Mouse (Mus musculus) liver, embryonic 11.5 days (tissue): ENCODE measurements at regions not wholly inside any gene's neighbourhood (a gene's known extent, or its start where the extent isn't known, plus 50 kb on each side); places are given as distances from the start of the nearest gene placed in this dataset.

Source experiments
- ATAC-seq: fragments of 200-750 bp; cut with Nextera tagmentation; replicated peaks from 2 replicates; pipeline ENCODE4 v1.8.0; 2017; ENCODE audit warnings: moderate number of reproducible peaks, mild to moderate bottlenecking, moderate TSS enrichment, moderate library complexity; ENCODE audit not compliant: low FRiP score
- DNase-seq: peaks from one replicate; pipeline ENCODE4 v3.0.0-alpha.2; 2017; ENCODE audit warnings: low spot score
- H3K27ac ChIP-seq: fragments of 300-500 bp; sonication (generic); 2 replicates; pipeline ENCODE4 v1.5.1; 2014; ENCODE audit warnings: mild to moderate bottlenecking, low read depth, low read length, control low read depth
- H3K27me3 ChIP-seq: fragments of 300-500 bp; sonication (generic); replicated peaks from 2 replicates; pipeline ENCODE4 v1.6.1; 2014; ENCODE audit warnings: low read length, mixed read lengths; ENCODE audit not compliant: control insufficient read depth, insufficient read depth
- H3K36me3 ChIP-seq: fragments of 300-500 bp; sonication (generic); 2 replicates; pipeline ENCODE4 v1.6.1; 2014; ENCODE audit warnings: mild to moderate bottlenecking, low read length, moderate library complexity, mixed read lengths; ENCODE audit not compliant: control insufficient read depth, insufficient read depth
- H3K4me1 ChIP-seq: fragments of 300-500 bp; sonication (generic); replicated peaks from 2 replicates; pipeline ENCODE4 v1.6.1; 2014; ENCODE audit warnings: low read length, mixed read lengths; ENCODE audit not compliant: control insufficient read depth, insufficient read depth
- H3K4me2 ChIP-seq: fragments of 300-500 bp; sonication (generic); 2 replicates; pipeline ENCODE4 v1.6.1; 2014; ENCODE audit warnings: mild to moderate bottlenecking, control low read depth, moderate library complexity
- H3K4me3 ChIP-seq: fragments of 300-500 bp; sonication (generic); 2 replicates; pipeline ENCODE4 v1.5.1; 2014; ENCODE audit warnings: low read depth, low read length, control low read depth
- H3K9ac ChIP-seq: fragments of 300-500 bp; sonication (generic); 2 replicates; pipeline ENCODE4 v1.6.1; 2014; ENCODE audit warnings: low read depth, low read length, control low read depth
- H3K9me3 ChIP-seq: fragments of 300-500 bp; sonication (generic); 2 replicates; pipeline ENCODE4 v1.6.1; 2016; ENCODE audit warnings: low read length, inconsistent platforms, mixed read lengths; ENCODE audit not compliant: control insufficient read depth
- WGBS: fragments of 180-500 bp; shearing (Covaris S2); extraction: QIAGEN DNeasy Blood & Tissue Kit; methylation state at CpG from one replicate; pipeline ENCODE4 v1.1.7; 2014; 5-methylcytosine and 5-hydroxymethylcytosine counted together

GRCm38 (mm10) chr10:117526834-117527188 lies 102.5 kb upstream of the Cpm start:
- no peak overlapping the region for H3K4me3 ChIP-seq
- WGBS: 66% methylated on average over 3 of the region's 3 CpGs
- no peak overlapping the region for H3K9ac ChIP-seq
- H3K27me3 ChIP-seq: no peaks in the 10 kb centered on the region
- H3K27ac ChIP-seq: no peak overlapping the region
- no peaks in the 10 kb centered on the region for H3K36me3 ChIP-seq
- H3K4me2 ChIP-seq: no peak overlapping the region
- H3K9me3 ChIP-seq: no peaks in the 10 kb centered on the region
- ATAC-seq (no peak), DNase-seq (no peak)
- no peaks in the 10 kb centered on the region for H3K4me1 ChIP-seq

DNA sequence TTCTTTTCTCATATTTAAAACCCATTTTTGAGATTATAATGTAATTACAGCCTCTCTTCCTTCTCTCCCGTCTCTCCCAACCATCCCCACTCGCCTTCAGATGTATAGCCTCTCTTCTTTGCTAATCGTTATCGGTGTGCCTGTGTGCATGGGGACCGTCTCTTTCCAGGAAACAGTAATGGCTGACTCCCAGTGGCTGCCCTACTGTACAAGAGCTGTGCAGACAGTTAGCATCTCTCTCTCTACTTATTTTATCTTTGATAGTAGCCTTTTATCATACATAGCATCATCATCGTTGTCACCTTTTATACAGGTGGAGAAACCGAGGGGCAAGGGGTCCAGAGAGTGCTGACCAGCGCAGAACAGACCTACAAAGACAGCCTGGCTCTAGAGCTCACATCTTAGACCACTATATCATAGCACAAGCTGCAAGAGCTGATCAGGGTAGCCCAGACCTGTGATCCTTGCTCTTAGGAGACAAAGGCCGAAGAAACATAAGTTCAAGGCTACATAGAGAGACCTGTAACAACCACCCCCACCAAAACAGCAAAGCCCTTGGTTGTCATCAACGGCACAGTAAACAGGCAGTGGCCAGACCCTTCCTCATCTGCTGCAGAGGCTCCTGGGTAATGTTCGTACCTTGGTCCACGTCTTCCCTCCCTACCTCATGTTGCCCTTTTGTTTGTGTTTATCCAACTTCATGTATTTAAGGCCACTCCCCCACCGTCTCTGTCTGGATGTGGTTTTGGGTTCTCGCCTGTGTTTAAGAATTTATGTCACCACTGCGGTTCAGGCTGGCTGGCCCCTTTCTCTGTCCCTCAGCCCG lies 103.1 kb upstream of the Cpm start:
- ATAC-seq (no peak), DNase-seq (no peak)
- no peaks in the 10 kb centered on the region for H3K4me1 ChIP-seq

DNA sequence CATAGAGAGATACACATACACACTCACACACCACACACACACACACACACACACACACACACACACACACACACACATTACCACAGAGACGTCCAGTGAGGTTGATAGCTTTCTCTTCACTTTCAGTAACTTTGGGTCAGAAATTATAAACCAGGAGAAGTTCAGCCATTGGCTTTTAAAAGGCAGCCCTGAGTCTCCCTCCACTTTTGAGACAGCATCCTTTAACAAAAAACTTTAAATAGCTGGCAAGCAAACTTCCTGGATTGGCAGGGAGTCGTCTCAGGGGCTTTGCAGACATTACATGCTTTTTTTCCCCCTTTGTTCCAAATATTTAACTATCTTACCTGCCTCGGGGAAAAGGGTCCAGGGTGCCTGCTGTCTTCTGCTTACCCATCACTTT lies 103.7 kb upstream of the Cpm start:
- H3K27me3 ChIP-seq: no peaks in the 10 kb centered on the region

More for the DNA sequence above, 103.1 kb upstream of the Cpm start:
- H3K36me3 ChIP-seq: no peaks in the 10 kb centered on the region
- no peak overlapping the region for H3K4me3 ChIP-seq
- H3K9me3 ChIP-seq: no peaks in the 10 kb centered on the region
- H3K27ac ChIP-seq: no peak overlapping the region
- H3K27me3 ChIP-seq: no peaks in the 10 kb centered on the region
- no peak overlapping the region for H3K9ac ChIP-seq
- H3K4me2 ChIP-seq: no peak overlapping the region
- WGBS: 80% methylated on average over 16 of the region's 16 CpGs

GRCm38 (mm10) chr10:117524926-117525565 lies 104.3 kb upstream of the Cpm start:
- no peak for ATAC-seq
- H3K27ac ChIP-seq: no peak overlapping the region
- H3K4me2 ChIP-seq: no peak overlapping the region
- WGBS: 87% methylated on average over 8 of the region's 8 CpGs
- H3K36me3 ChIP-seq: no peaks in the 10 kb centered on the region
- no peaks in the 10 kb centered on the region for H3K4me1 ChIP-seq
- H3K4me3 ChIP-seq: no peak overlapping the region
- DNase-seq: no peak
- no peaks in the 10 kb centered on the region for H3K9me3 ChIP-seq
- no peak overlapping the region for H3K9ac ChIP-seq
- H3K27me3 ChIP-seq: no peaks in the 10 kb centered on the region

More for the DNA sequence above, 103.7 kb upstream of the Cpm start:
- H3K27ac ChIP-seq: no peak overlapping the region
- ATAC-seq: no peak
- H3K4me3 ChIP-seq: no peak overlapping the region
- H3K4me2 ChIP-seq: no peak overlapping the region
- no peaks in the 10 kb centered on the region for H3K4me1 ChIP-seq
- H3K9me3 ChIP-seq: no peaks in the 10 kb centered on the region
- H3K36me3 ChIP-seq: no peaks in the 10 kb centered on the region
- 54% methylated on average over 3 of the region's 3 CpGs for WGBS
- no peak overlapping the region for H3K9ac ChIP-seq
- DNase-seq: no peak

DNA sequence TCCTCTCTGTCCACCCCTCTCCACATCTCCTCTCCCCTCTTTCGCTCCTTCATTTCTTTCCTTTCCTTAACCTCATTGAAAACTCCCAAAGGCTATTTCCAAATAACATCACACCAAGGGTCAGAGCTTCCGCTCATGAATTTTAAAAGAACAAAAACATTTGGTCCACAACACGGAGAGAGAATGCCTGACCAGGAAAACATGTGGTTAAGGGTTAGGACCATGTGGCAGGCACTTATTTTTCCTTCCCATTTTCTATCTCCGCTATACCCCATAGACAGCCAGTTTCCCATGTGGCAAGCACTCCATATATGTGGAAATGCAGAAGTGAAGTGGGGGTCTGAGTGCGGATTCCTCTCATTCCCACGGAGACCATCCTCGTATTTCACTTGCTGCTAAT lies 105.2 kb upstream of the Cpm start:
- H3K4me1 ChIP-seq: no peaks in the 10 kb centered on the region
- H3K9me3 ChIP-seq: no peaks in the 10 kb centered on the region
- no peak for ATAC-seq
- H3K27ac ChIP-seq: no peak overlapping the region
- no peaks in the 10 kb centered on the region for H3K27me3 ChIP-seq
- WGBS: 77% methylated on average over 7 of the region's 7 CpGs
- H3K4me2 ChIP-seq: no peak overlapping the region
- no peak overlapping the region for H3K9ac ChIP-seq
- no peak overlapping the region for H3K4me3 ChIP-seq
- no peak for DNase-seq
- H3K36me3 ChIP-seq: no peaks in the 10 kb centered on the region

DNA sequence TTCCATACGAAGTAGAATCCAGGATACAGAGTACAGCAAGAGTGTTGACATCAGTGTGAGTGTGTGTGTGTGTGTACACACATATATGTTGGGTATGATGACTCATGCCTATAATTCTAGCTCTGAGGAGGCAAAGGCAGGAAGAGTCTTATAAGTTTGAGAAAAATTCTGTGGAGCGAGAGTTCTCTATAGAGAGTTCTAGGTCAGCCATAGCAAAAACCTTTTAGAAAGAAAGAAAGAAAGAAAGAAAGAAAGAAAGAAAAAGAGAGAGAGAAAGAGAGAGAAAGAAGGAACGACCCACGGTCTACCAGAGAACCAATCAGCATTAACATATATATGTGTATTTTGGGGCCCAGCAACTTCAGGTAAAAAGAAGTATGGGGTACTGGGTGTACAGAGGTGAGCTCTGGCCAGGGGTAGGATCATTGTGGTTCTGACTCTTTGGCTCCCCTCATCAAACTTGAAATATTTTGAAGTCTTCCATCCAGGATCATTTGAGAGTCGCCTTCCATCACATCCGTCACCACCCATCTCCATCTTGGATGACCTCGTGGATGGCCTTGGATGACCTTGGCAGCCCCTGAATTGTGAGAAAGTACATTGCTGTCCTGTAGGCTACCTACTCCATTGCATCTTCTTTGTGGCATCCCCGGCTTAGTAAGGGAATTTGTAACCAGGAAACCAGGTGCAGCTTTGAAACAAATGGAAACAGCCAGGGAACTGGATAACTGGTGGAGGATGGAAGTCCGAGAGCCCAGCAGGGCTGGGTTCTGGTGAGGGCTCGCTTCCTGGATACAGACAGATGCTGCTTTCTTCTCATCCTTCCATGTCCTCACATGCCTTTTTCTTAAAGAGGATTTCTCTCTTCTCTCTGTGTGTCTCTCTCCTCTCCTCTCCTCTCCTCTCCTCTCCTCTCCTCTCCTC lies 106.1 kb upstream of the Cpm start:
- DNase-seq (no peak), ATAC-seq (no peak)
- Histone ChIP-seq H3K27me3 (no peaks in the 10 kb centered on the region), H3K36me3 (no peaks in the 10 kb centered on the region), H3K4me2 (no peak overlapping the region), H3K27ac (no peak overlapping the region), H3K9ac (no peak overlapping the region), H3K4me1 (no peaks in the 10 kb centered on the region), H3K4me3 (no peak overlapping the region), H3K9me3 (no peaks in the 10 kb centered on the region)
- WGBS: 78% methylated on average over 10 of the region's 10 CpGs

- DNase-seq (no peak), ATAC-seq (no peak)
- no peaks in the 10 kb centered on the region for H3K4me1 ChIP-seq
- no peaks in the 10 kb centered on the region for H3K27me3 ChIP-seq
- 74% methylated on average over 3 of the region's 3 CpGs for WGBS
- no peak overlapping the region for H3K9ac ChIP-seq
- no peak overlapping the region for H3K27ac ChIP-seq
- no peak overlapping the region for H3K4me2 ChIP-seq
- no peaks in the 10 kb centered on the region for H3K36me3 ChIP-seq
- no peaks in the 10 kb centered on the region for H3K9me3 ChIP-seq
- H3K4me3 ChIP-seq: no peak overlapping the region
Observed at GRCm38 (mm10) chr10:117522373-117522772, 106.9 kb upstream of the Cpm start.

DNA sequence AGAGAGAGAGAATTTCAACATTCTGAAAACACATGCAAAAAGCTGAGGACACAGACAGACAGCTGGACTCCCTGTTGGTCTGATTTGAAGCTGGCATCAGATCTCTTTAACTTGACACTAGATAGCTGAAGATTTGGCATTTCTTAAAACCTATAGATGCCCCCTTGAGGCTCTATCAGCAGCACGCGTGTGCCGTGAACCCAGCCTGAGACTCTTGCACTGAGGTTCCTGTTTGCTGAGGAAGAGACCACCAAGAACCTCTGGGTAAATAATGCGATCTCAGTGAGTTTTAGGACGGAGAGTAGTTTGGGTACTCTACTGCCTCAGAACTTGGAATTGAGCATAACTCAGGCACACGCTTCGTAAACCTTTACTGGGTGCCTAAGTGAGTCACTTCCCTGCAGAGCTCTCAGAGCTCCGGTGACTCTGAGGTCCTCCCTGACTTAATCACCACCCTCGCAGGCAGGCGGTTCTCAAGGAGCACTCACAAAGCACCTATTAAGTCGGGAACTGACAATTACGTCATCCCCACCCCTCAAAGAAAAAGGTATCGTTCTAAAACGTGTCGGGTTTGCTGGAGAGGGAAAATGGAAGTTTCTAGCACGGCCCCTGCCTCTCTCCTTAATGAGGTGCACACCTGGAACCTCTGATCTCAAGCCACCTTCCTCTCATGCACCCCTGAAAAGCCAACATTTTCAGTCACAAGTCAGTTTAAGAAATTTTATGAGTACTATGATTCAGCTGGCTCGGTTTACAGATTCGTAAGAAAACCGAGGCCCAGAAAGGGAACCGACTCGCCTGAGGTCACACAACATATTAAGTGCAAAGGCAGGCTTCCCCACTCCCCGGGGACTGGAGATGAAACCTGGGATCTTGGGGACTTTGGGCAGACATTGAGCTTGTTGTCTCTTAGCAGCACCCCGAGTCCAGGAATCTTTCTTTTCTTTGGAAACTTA lies 107.7 kb upstream of the Cpm start:
- no peak for DNase-seq
- Histone ChIP-seq H3K36me3 (no peaks in the 10 kb centered on the region), H3K9ac (no peak overlapping the region), H3K27me3 (no peaks in the 10 kb centered on the region), H3K9me3 (no peaks in the 10 kb centered on the region), H3K4me1 (no peaks in the 10 kb centered on the region), H3K27ac (no peak overlapping the region), H3K4me2 (no peak overlapping the region), H3K4me3 (no peak overlapping the region)
- ATAC-seq: no peak
- WGBS: 64% methylated on average over 23 of the region's 23 CpGs
